Mouse (Mus musculus): ENCODE results near the gene Hsd3b7. TPM values are rescaled to one million over a fixed set of nuclear protein-coding genes. Genes with fewer than 3 reads are reported as not detected.

Hsd3b7 gene
- total RNA-seq, 2 experiments from 2014 or later: 13.0 to 13.3 TPM

Other genes with a start within 250 kb of the Hsd3b7 start
- 1 to 10 TPM in 1 of 2 experiments, not detected in 1; 3.1 TPM for gene Tmem265, start 239.2 kb upstream of the Hsd3b7 start, total RNA-seq (2021)
- gene Phkg2, start 227.3 kb upstream of the Hsd3b7 start, total RNA-seq (2021): 10 to 100 TPM; 21.6 to 25.5 TPM
- gene Ccdc189, start 212.0 kb upstream of the Hsd3b7 start, total RNA-seq (2021): 1 to 10 TPM; 5.0 to 5.1 TPM
- 10 to 100 TPM; 48.4 to 50.5 TPM for gene Rnf40, start 211.8 kb upstream of the Hsd3b7 start, total RNA-seq (2021)
- 10 to 100 TPM; 13.1 to 13.5 TPM for gene Zfp629, start 184.8 kb upstream of the Hsd3b7 start, total RNA-seq (2021)
- 100 to 1,000 TPM; 112 to 132 TPM for gene Bcl7c, start 91.7 kb upstream of the Hsd3b7 start, total RNA-seq (2021)
- gene Ctf1, start 87.9 kb upstream of the Hsd3b7 start, total RNA-seq (2021): 10 to 100 TPM in 1 of 2 experiments, 1 to 10 TPM in 1; 7.0 to 10.0 TPM
- not detected for gene Ctf2, start 68.4 kb upstream of the Hsd3b7 start, total RNA-seq (2021)
- gene Fbxl19, start 56.1 kb upstream of the Hsd3b7 start, total RNA-seq (2021): 1 to 10 TPM; 8.6 to 8.8 TPM
- 10 to 100 TPM; 12.3 to 13.9 TPM for gene Orai3, start 30.8 kb upstream of the Hsd3b7 start, total RNA-seq (2021)
- gene Setd1a, start 23.9 kb upstream of the Hsd3b7 start, total RNA-seq (2021): 10 to 100 TPM; 30.3 to 32.4 TPM
- 1 to 10 TPM; 2.8 to 4.0 TPM for gene Gm49388, start 15.0 kb upstream of the Hsd3b7 start, total RNA-seq (2021)
- 10 to 100 TPM; 82.8 to 84.9 TPM for gene Stx4a, start 23.7 kb downstream of the Hsd3b7 start, total RNA-seq (2021)
- 1 to 10 TPM; 4.7 to 6.3 TPM for gene Stx1b, start 23.9 kb downstream of the Hsd3b7 start, total RNA-seq (2021)
- 10 to 100 TPM; 24.0 to 27.1 TPM for gene Zfp646, start 75.6 kb downstream of the Hsd3b7 start, total RNA-seq (2021)
- gene Zfp668, start 76.2 kb downstream of the Hsd3b7 start, total RNA-seq (2021): 10 to 100 TPM in 1 of 2 experiments, 1 to 10 TPM in 1; 8.8 to 10.1 TPM
- gene Prss53, start 90.4 kb downstream of the Hsd3b7 start, total RNA-seq (2021): 1 to 10 TPM; 1.6 to 1.8 TPM
- gene Gm21974, start 94.8 kb downstream of the Hsd3b7 start, total RNA-seq (2021): not detected
- 10 to 100 TPM; 62.4 to 71.8 TPM for gene Vkorc1, start 95.0 kb downstream of the Hsd3b7 start, total RNA-seq (2021)
- gene Bckdk, start 103.5 kb downstream of the Hsd3b7 start, total RNA-seq (2021): 10 to 100 TPM; 84.7 to 92.3 TPM
- gene Kat8, start 111.9 kb downstream of the Hsd3b7 start, total RNA-seq (2021): 10 to 100 TPM; 18.5 to 23.2 TPM
- gene Prss8, start 129.5 kb downstream of the Hsd3b7 start, total RNA-seq (2021): not detected
- 1 to 10 TPM; 7.6 to 8.9 TPM for gene Prss36, start 146.1 kb downstream of the Hsd3b7 start, total RNA-seq (2021)
- 100 to 1,000 TPM; 287 to 354 TPM for gene Fus, start 166.9 kb downstream of the Hsd3b7 start, total RNA-seq (2021)
- 10 to 100 TPM; 16.0 to 21.7 TPM for gene Pycard, start 193.3 kb downstream of the Hsd3b7 start, total RNA-seq (2021)
- 100 to 1,000 TPM; 254 to 296 TPM for gene Trim72, start 203.3 kb downstream of the Hsd3b7 start, total RNA-seq (2021)

All from gastrocnemius, postnatal 4 days (tissue).